10 mouse cellular contexts compared by ENCODE assay signal in the genomic region with DNA sequence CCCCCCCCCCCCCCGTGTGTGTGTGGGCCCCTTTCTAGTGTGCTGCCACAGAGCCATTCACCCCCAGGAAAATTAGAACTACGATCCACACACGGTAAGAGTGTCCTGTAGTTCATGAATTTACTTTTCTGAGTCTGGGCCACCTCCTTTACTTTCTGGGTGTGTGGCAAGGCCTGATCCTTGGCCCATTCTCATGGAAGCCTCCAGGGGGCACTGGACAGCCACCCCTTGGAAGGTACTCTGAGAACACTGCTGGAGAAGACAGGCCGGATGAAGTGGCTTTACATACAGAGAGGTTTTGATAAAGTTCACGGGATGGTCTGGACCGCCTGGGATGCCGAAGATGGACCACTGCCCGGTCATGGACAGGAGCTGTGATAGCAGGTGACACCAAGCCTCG.
DNase-seq lines count a peak whose midpoint lies in the region; ATAC-seq and TF ChIP-seq lines count a peak whose summit lies in the region.
"Had no signal": no experiment of that assay in that cellular context is flagged by ENCODE, and none has a peak within 500 bp of the region (broad histone marks: within the 10 kb centered on the region; RNA-seq: fewer than 3 reads in every experiment).

No protein-coding gene starts in this region.

- no peaks in the 10 kb centered on the region for H3K4me1 ChIP-seq in heart, adult 2 months (ENCODE audit: control insufficient read depth, insufficient read depth, low read length)
- no peaks in the 10 kb centered on the region; the same call in 1 of the 2 replicates for H3K4me1 ChIP-seq in heart, embryonic 11.5 days (ENCODE audit: control insufficient read depth, insufficient read depth, low read length)
- no peaks in the 10 kb centered on the region for H3K4me1 ChIP-seq in liver, postnatal 0 days (ENCODE audit: insufficient read depth)
- H3K4me1 ChIP-seq in liver, embryonic 12.5 days, result no peaks in the 10 kb centered on the region
- H3K4me1 ChIP-seq in lung, postnatal 0 days (ENCODE audit: insufficient read depth, low read depth, low read length), result no peaks in the 10 kb centered on the region

- no peak for TF ChIP-seq POLR2A in heart, adult 2 months (IDR thresholded peaks at IDR 0.05; ENCODE audit: insufficient read depth, low read depth, low read length)

- H3K79me2 ChIP-seq in heart, adult 2 months (replicated peaks; ENCODE audit: control insufficient read depth, insufficient read depth, low read length), result no peaks in the 10 kb centered on the region

- ATAC-seq in heart, embryonic 11.5 days (replicated peaks; ENCODE audit: insufficient number of reproducible peaks, low FRiP score, low TSS enrichment), result no peak
- ATAC-seq in liver, postnatal 0 days, result no peak
- no peak for ATAC-seq in liver, embryonic 12.5 days
- peak; percentile 44 for ATAC-seq in lung, postnatal 0 days

- no peaks in the 10 kb centered on the region for H3K27me3 ChIP-seq in heart, adult 2 months (ENCODE audit: control insufficient read depth, insufficient read depth, low read length)
- H3K27me3 ChIP-seq in heart, embryonic 11.5 days (ENCODE audit: control insufficient read depth, insufficient read depth, low read length), result no peaks in the 10 kb centered on the region
- no peaks in the 10 kb centered on the region for H3K27me3 ChIP-seq in liver, postnatal 0 days (ENCODE audit: insufficient read depth, low read length)
- H3K27me3 ChIP-seq in liver, embryonic 12.5 days (replicated peaks), result no peaks in the 10 kb centered on the region
- H3K27me3 ChIP-seq in lung, postnatal 0 days (replicated peaks; ENCODE audit: insufficient read depth, low read length), result no peaks in the 10 kb centered on the region

- no peak for DNase-seq in heart, adult 2 months
- no peak for DNase-seq in liver, postnatal 0 days
- peak; percentile 51 for DNase-seq in NIH3T3 (ENCODE audit: low read depth)
- peak; percentile 24 for DNase-seq in lung, postnatal 0 days (ENCODE audit: low spot score)
- no peak for DNase-seq in layer of hippocampus, adult 18-20 months (ENCODE audit: low spot score in 2 of 2)
- no peak for DNase-seq in cerebellum, adult 11 months
- DNase-seq: gastrocnemius, postnatal 10 days had no signal

- intact Hi-C loops in heart, adult 2 months (cut with DNase I), result no loop called here

- no peak overlapping the region for H3K27ac ChIP-seq in heart, adult 2 months
- no peak overlapping the region for H3K27ac ChIP-seq in heart, embryonic 11.5 days (ENCODE audit: low read depth, low read length)
- no peak overlapping the region for H3K27ac ChIP-seq in liver, postnatal 0 days (ENCODE audit: low read depth)
- H3K27ac ChIP-seq in liver, embryonic 12.5 days, result no peak overlapping the region
- no peak overlapping the region for H3K27ac ChIP-seq in lung, postnatal 0 days (ENCODE audit: low read length)
- H3K27ac ChIP-seq: macrophage had no signal

- no peak for TF ChIP-seq EP300 in heart, adult 2 months (IDR thresholded peaks at IDR 0.05; ENCODE audit: insufficient read depth, low read depth, low read length)
- TF ChIP-seq EP300 in liver, postnatal 0 days (IDR thresholded peaks at IDR 0.05; ENCODE audit: low read depth), result no peak
- no peak for TF ChIP-seq EP300 in lung, postnatal 0 days (IDR thresholded peaks at IDR 0.05)

- H3K4me3 ChIP-seq in heart, adult 2 months, result no peak overlapping the region
- no peak overlapping the region for H3K4me3 ChIP-seq in heart, embryonic 11.5 days (ENCODE audit: low read depth, low read length)
- no peak overlapping the region for H3K4me3 ChIP-seq in liver, postnatal 0 days (ENCODE audit: low read depth, low read length)
- no peak overlapping the region for H3K4me3 ChIP-seq in liver, embryonic 12.5 days
- no peak overlapping the region for H3K4me3 ChIP-seq in lung, postnatal 0 days (ENCODE audit: low read depth, low read length)

- no peaks in the 10 kb centered on the region for H3K36me3 ChIP-seq in heart, adult 2 months (ENCODE audit: control insufficient read depth, insufficient read depth, low read length)
- H3K36me3 ChIP-seq in heart, embryonic 11.5 days (ENCODE audit: control insufficient read depth, insufficient read depth, low read length), result peaks cover 19% of the 10 kb centered on the region
- peaks cover 60% of the 10 kb centered on the region for H3K36me3 ChIP-seq in liver, postnatal 0 days (replicated peaks; ENCODE audit: insufficient read depth, low read length)
- peaks cover 34% of the 10 kb centered on the region for H3K36me3 ChIP-seq in liver, embryonic 12.5 days
- H3K36me3 ChIP-seq in lung, postnatal 0 days (ENCODE audit: insufficient read depth, low read length), result peaks cover 28% of the 10 kb centered on the region; the same call in 1 of the 2 replicates

- H3K4me2 ChIP-seq in heart, embryonic 11.5 days, result no peak overlapping the region
- H3K4me2 ChIP-seq in liver, postnatal 0 days (ENCODE audit: low read depth, low read length), result no peak overlapping the region
- H3K4me2 ChIP-seq in liver, embryonic 12.5 days, result no peak overlapping the region
- H3K4me2 ChIP-seq in lung, postnatal 0 days (replicated peaks; ENCODE audit: low read depth, low read length), result no peak overlapping the region

- H3K9ac ChIP-seq in heart, adult 2 months (ENCODE audit: low read depth, low read length), result no peak overlapping the region
- H3K9ac ChIP-seq in heart, embryonic 11.5 days (ENCODE audit: low read depth, low read length), result no peak overlapping the region
- no peak overlapping the region for H3K9ac ChIP-seq in liver, postnatal 0 days (replicated peaks)
- H3K9ac ChIP-seq in liver, embryonic 12.5 days, result no peak overlapping the region
- H3K9ac ChIP-seq in lung, postnatal 0 days (replicated peaks; ENCODE audit: low read depth), result no peak overlapping the region

- WGBS in heart, adult 2 months, result 85% methylated on average over 9 of the region's 9 CpGs
- WGBS in heart, embryonic 11.5 days (ENCODE audit: insufficient replicate concordance), result 90% methylated on average over 8 of the region's 9 CpGs
- WGBS in liver, postnatal 0 days (ENCODE audit: insufficient replicate concordance), result 84% methylated on average over 8 of the region's 9 CpGs
- 81% methylated on average over 9 of the region's 9 CpGs for WGBS in liver, embryonic 12.5 days (ENCODE audit: insufficient replicate concordance)
- WGBS in lung, postnatal 0 days, result 84% methylated on average over 8 of the region's 9 CpGs

- no peaks in the 10 kb centered on the region for H3K9me3 ChIP-seq in heart, embryonic 11.5 days (replicated peaks; ENCODE audit: control insufficient read depth, low read length)
- H3K9me3 ChIP-seq in liver, postnatal 0 days (ENCODE audit: low read length), result no peaks in the 10 kb centered on the region
- no peaks in the 10 kb centered on the region for H3K9me3 ChIP-seq in liver, embryonic 12.5 days (replicated peaks)
- no peaks in the 10 kb centered on the region for H3K9me3 ChIP-seq in lung, postnatal 0 days (ENCODE audit: low read length)

- peak; percentile 63 for TF ChIP-seq CTCF in heart, adult 2 months (IDR thresholded peaks at IDR 0.05)
- TF ChIP-seq CTCF in liver, postnatal 0 days (IDR thresholded peaks at IDR 0.05; ENCODE audit: low read depth), result peak; percentile 52
- TF ChIP-seq CTCF in lung, postnatal 0 days (IDR thresholded peaks at IDR 0.05), result peak; percentile 64

Comparison
In these comparisons a context has a peak if more than half of its experiments do, and no peak if none do; other contexts are left out.
1. DNase-seq: peak in NIH3T3 (single experiment) and lung, postnatal 0 days (single experiment); none in heart, adult 2 months (0 of 2), liver, postnatal 0 days (single experiment), layer of hippocampus, adult 18-20 months (0 of 2) and cerebellum, adult 11 months (single experiment).
2. Peak in every context shown above with its lines, with median percentiles within 50 percentile points of each other: CTCF ChIP-seq.